Mouse (Mus musculus): ENCODE results near the gene Tmem217. TPM values are rescaled to one million over a fixed set of nuclear protein-coding genes. Genes with fewer than 3 reads are reported as not detected.
"Not testable (repeated sequence)": the region's sequence is repeated elsewhere in the genome, so short reads cannot be mapped to it uniquely, and the experiment has no call there.

Gene Tmem217
- polyA plus RNA-seq, 1 experiment from 2014 or later: 1.0 TPM

DNA sequence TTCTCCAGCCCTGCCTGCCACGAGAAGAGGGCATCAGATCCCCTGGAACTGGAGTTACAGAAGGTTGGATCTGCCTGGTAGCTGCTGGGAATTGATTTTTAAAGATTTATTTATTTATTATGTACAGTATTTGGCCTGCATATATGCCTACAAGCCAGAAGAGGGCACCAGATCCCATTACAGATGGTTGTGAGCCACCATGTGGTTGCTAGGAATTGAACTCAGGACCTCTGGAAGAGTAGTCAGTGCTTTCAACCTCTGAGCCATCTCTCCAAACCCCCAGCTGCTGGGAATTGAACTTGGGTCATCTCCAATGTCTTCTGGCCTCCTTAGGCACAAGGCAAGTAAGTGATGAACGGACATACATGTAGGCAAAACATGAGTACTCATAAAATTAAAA, 8.1 kb downstream of the Tmem217 start:
- Histone ChIP-seq H3K27me3 (ENCODE audit: poor library complexity, severe bottlenecking) (no peaks in the 10 kb centered on the region), H3K4me1 (peaks cover under 1% of the 10 kb centered on the region; the same call in 1 of the 2 replicates), H3K27ac (no peak overlapping the region), H3K36me3 (replicated peaks) (no peaks in the 10 kb centered on the region), H3K4me3 (no peak overlapping the region), H3K9me3 (no peaks in the 10 kb centered on the region)
- no peak for DNase-seq (ENCODE audit: extremely low spot score, low spot score)
- WGBS: 78% methylated on average over 2 of the region's 2 CpGs

DNA sequence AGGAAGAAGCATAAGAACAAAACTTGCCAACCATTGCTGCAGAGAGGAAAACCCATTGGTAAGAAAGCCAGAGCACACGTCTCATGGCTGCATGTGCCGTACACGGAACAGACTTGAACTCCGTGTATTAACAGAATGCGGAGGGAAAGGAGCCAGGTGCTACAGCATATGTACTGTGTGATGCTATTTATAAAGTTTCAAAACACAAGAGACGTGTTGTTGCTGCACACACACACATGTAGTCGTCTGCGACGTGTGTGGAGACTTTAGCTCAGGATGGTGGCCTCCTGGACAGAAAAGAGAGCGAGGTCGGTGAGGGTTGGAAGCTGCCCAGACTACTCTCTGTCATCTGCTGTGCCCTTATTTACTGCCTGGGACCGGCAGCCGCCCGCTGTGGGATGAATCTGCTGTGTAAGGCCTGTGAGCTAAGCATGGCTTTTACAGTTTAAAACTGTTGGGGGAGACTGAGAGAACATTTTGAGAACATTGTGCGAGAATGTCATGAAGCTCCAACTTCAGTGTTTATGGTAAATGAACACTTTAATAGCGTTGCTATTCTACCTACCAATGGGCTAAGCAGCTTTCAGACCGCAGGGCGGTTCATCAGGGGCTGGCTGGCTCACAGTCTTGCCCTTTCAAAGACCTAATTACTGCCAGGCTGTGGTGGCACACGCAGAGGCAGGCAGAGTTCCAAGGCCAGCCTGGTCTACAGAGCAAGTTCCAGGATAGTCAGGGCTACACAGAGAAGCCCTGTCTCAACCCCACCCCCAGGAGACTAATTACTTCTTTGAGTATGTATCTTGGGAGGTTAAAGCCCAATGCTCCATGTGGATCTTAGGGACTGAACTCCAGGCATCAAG, 9.1 kb downstream of the Tmem217 start:
- no peaks in the 10 kb centered on the region for H3K27me3 ChIP-seq (ENCODE audit: poor library complexity, severe bottlenecking)
- H3K9me3 ChIP-seq: no peaks in the 10 kb centered on the region
- no peaks in the 10 kb centered on the region for H3K36me3 ChIP-seq (replicated peaks)
- no peaks in the 10 kb centered on the region for H3K4me1 ChIP-seq
- no peak for DNase-seq (ENCODE audit: extremely low spot score, low spot score)
- 90% methylated on average over 19 of the region's 19 CpGs for WGBS
- H3K4me3 ChIP-seq: no peak overlapping the region
- H3K27ac ChIP-seq: no peak overlapping the region

DNA sequence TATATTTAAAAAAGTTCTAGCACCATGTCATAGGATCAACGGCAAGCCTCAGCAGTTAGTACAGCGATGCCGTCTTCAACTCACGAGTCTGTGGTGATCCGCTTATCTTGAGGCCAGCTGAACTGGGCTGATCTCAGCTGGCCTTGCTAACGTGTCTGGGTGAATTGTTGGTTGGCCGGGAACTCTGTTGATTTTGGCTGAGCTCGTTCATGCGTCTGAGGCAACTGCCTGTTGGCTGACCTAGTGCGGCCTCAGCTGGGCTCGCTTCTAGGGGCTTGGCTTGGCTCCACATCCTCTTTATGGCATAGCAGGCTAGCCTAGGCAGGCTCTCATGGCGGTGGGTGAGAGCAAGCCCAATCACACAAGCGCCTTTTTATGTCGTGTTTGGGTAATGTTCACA, 10.8 kb downstream of the Tmem217 start:
- H3K4me1 ChIP-seq: no peaks in the 10 kb centered on the region
- DNase-seq (ENCODE audit: extremely low spot score, low spot score): no peak
- H3K9me3 ChIP-seq: no peaks in the 10 kb centered on the region
- 86% methylated on average over 14 of the region's 14 CpGs for WGBS
- no peaks in the 10 kb centered on the region for H3K36me3 ChIP-seq (replicated peaks)
- H3K27me3 ChIP-seq (ENCODE audit: poor library complexity, severe bottlenecking): no peaks in the 10 kb centered on the region
- no peak overlapping the region for H3K27ac ChIP-seq
- H3K4me3 ChIP-seq: no peak overlapping the region

DNA sequence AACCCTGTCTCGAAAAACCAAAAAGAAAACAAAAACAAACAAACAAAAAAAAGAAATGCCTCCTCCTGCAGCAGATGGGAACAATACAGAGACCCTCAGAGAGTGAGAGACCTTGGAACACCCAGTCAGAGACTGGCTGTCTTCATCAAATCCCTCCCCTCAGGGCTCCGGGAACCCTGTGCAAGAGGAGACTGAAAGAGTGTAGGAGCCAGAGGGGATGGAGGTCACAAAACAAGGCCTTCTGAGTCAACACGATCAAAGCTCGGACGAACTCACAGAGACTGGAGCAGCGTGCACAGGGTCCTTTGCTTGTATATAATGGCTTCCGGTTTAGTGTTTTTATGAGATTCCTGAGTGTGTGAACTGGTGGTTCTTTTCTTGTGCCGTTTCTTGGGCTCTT, 11.8 kb downstream of the Tmem217 start:
- H3K36me3 ChIP-seq (replicated peaks): no peaks in the 10 kb centered on the region
- no peak overlapping the region for H3K4me3 ChIP-seq
- H3K4me1 ChIP-seq: no peaks in the 10 kb centered on the region
- no peaks in the 10 kb centered on the region for H3K27me3 ChIP-seq (ENCODE audit: poor library complexity, severe bottlenecking)
- no peak for DNase-seq (ENCODE audit: extremely low spot score, low spot score)
- no peak overlapping the region for H3K27ac ChIP-seq
- no peaks in the 10 kb centered on the region for H3K9me3 ChIP-seq
- 92% methylated on average over 8 of the region's 8 CpGs for WGBS

DNA sequence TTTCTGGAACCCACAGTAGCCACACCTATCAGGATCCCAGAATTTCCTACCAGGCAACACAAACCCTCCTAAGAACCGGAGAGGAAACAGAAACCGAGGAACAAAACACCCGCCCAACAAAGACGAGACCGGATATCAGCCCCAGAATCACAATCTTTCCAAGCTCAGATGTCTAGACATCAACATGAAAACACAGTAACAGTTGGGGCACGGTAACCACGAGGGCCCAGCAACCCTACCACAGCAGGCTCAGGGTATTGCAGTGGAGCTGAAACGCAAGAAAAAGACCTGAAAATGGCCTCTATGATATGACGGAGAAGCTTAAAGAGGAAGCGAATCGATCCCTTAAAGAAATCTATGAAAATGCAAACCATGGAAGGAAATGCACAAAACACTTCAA, 18.3 kb downstream of the Tmem217 start:
- WGBS: 95% methylated on average over 11 of the region's 11 CpGs
- Histone ChIP-seq H3K27ac (no peak overlapping the region), H3K4me1 (0 out of 2 replicates have a peak, but pooled peaks cover 4% of the 10 kb centered on the region), H3K27me3 (ENCODE audit: poor library complexity, severe bottlenecking) (no peaks in the 10 kb centered on the region), H3K36me3 (replicated peaks) (no peaks in the 10 kb centered on the region), H3K4me3 (no peak overlapping the region), H3K9me3 (no peaks in the 10 kb centered on the region; the same call in 1 of the 2 replicates)
- DNase-seq (ENCODE audit: extremely low spot score, low spot score): no peak

DNA sequence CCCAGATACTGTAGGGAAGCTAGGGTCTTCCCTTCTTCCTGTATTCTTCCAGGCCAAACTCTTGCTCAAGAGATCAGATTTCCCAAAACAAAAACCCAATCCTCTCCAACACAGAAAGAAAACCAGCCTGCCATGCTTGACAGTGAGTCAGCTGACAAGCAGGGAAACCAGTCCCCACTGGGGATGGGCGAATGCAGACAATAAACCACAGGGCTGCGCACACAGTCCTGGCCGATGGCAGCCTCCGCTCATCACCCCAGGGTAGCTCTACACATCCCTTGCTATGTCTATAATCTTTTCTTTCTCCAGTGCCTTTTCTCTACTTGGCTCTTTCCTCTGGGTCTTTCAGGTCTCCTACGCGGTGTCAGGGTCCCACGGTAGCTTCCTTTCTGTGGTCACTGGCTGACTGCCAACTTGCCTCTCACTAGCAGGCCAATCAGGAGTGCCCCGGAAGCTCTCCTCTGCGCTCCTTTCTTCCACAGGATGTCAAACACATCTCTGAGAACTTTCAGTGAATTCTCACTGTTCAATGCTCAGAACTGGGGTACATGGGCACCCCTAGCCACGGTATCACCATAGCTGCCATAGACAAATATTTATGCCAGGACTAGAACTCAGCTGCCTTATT, 20.3 kb downstream of the Tmem217 start:
- Histone ChIP-seq H3K27ac (no peak overlapping the region), H3K36me3 (replicated peaks) (no peaks in the 10 kb centered on the region), H3K4me3 (no peak overlapping the region), H3K27me3 (ENCODE audit: poor library complexity, severe bottlenecking) (no peaks in the 10 kb centered on the region), H3K9me3 (peaks cover 2% of the 10 kb centered on the region), H3K4me1 (0 out of 2 replicates have a peak, but pooled peaks cover 4% of the 10 kb centered on the region)
- DNase-seq (ENCODE audit: extremely low spot score, low spot score): no peak
- WGBS: 88% methylated on average over 10 of the region's 10 CpGs

DNA sequence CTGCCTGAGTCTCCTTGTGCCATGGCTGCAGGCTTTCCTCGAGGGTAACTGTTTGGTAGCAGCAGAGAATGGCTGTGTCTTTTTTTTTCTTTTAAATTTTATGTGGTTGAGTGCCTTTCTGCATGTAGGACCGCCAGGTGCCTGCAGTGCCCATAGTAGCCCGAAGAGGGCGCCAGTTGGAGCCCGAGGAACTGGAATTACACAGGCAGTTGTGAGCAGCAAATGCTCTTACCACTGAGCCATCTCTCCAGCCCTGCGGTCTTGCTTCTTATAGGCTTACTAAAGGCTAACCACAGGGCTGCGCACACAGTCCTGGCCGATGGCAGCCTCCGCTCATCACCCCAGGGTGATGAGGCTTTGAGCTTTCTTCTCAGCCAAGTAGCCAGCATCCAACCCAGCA, 20.9 kb downstream of the Tmem217 start:
- Histone ChIP-seq H3K27me3 (ENCODE audit: poor library complexity, severe bottlenecking) (no peaks in the 10 kb centered on the region), H3K4me1 (0 out of 2 replicates have a peak, but pooled peaks cover 4% of the 10 kb centered on the region), H3K27ac (no peak overlapping the region), H3K9me3 (peaks cover 7% of the 10 kb centered on the region), H3K36me3 (replicated peaks) (no peaks in the 10 kb centered on the region), H3K4me3 (no peak overlapping the region)
- DNase-seq (ENCODE audit: extremely low spot score, low spot score): no peak
- WGBS: 82% methylated on average over 9 of the region's 9 CpGs

DNA sequence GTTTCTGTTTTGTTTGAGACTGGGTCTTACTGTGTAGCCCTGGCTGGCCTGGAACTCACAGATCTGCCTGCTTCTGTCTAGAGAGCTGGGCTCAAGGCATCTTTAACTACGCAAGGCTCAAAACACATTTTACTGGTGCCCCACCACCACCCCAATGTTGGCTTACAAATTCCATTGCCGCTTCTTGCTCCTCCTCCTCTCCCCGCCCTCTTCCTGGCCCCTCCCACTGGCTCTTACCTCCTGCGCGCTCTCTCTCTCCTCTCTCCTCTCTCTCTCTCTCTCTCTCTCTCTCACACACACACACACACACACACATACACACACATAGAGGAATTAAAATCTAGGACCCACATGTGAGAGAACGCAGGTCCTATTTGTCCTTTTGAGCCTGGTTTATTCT, 21.7 kb downstream of the Tmem217 start:
- Histone ChIP-seq H3K36me3 (replicated peaks) (no peaks in the 10 kb centered on the region), H3K4me3 (no peak overlapping the region), H3K9me3 (peaks cover 15% of the 10 kb centered on the region), H3K4me1 (0 out of 2 replicates have a peak, but pooled peaks cover 4% of the 10 kb centered on the region), H3K27ac (no peak overlapping the region), H3K27me3 (ENCODE audit: poor library complexity, severe bottlenecking) (no peaks in the 10 kb centered on the region)
- 74% methylated on average over 6 of the region's 6 CpGs for WGBS
- no peak for DNase-seq (ENCODE audit: extremely low spot score, low spot score)

DNA sequence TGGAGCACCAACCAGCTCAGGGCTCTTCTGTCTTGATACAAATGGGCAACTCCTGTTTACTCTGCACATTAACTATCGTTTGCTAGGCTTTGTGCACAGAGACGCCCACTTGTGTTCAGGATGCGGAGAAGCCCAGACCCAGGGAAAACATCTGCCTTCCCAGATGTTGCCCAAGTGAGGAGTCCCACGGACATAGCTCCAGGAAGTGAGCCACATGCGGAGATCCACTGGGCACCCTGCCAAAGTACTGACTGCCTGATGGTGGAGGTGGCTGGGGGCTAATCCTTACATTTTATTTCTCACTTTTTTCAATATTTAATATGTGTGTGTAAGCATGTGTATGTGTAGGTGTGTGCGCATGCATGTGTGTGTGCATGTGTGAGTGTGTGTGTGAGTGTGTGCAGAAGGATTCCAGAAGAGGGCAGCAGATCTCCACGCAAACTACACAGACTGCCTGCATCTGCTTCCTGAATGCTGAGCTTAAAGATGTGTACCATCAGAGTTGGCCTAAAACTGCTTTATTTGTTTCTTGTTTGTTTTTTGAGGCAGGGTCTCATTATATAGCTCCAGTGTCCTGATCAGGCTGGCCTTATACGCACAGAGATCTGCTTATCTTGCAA, 23.5 kb downstream of the Tmem217 start:
- H3K9me3 ChIP-seq: peaks cover 17% of the 10 kb centered on the region
- no peak for DNase-seq (ENCODE audit: extremely low spot score, low spot score)
- H3K36me3 ChIP-seq (replicated peaks): no peaks in the 10 kb centered on the region
- no peak overlapping the region for H3K4me3 ChIP-seq
- no peaks in the 10 kb centered on the region for H3K27me3 ChIP-seq (ENCODE audit: poor library complexity, severe bottlenecking)
- H3K4me1 ChIP-seq: 0 out of 2 replicates have a peak, but pooled peaks cover 4% of the 10 kb centered on the region
- WGBS: 94% methylated on average over 8 of the region's 8 CpGs
- H3K27ac ChIP-seq: no peak overlapping the region

DNA sequence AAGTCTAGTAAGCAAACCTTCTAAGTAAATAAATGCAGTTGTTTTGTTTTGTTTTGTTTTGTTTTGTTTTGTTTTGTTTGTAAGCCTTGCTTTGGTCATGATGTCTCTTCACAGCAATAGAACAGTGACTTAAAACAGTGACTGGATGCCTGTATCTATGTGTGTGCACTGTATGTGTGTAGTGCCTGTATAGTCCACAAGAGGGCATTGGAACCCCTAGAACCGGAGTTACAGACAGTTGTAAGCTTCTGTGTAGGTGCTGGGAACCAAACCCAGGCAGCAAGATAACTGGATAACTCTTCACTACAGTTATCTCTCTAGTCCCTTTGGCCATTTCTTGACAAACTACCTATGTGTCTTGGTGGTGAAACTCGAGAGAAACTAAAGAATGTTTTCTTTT, 26.6 kb downstream of the Tmem217 start:
- no peak for DNase-seq (ENCODE audit: extremely low spot score, low spot score)
- no peaks in the 10 kb centered on the region for H3K4me1 ChIP-seq
- WGBS: 86% methylated on average over 2 of the region's 2 CpGs
- no peaks in the 10 kb centered on the region for H3K27me3 ChIP-seq (ENCODE audit: poor library complexity, severe bottlenecking)
- no peaks in the 10 kb centered on the region for H3K36me3 ChIP-seq (replicated peaks)
- peaks cover 17% of the 10 kb centered on the region for H3K9me3 ChIP-seq
- H3K4me3 ChIP-seq: no peak overlapping the region
- H3K27ac ChIP-seq: no peak overlapping the region

DNA sequence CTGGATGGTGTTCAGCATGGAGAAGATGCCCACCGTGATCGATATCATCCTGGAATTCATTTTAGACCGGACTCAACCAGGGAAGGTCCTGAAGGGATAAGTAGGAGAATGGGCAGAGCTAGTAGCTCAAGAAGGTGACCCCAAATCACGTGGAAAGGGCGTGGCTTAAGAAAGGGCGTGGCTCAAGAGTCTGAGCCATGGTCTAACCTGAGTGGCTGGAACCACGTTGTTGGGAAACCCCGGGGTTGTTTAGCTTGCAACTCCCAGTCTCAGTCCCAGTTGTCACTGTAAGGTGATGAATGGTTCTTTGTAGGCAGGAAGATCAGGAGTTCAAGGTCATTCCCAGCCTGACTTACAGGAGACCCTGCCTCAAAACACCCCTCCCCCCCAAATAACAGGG, 32.5 kb downstream of the Tmem217 start:
- no peaks in the 10 kb centered on the region for H3K36me3 ChIP-seq (replicated peaks)
- H3K4me3 ChIP-seq: no peak overlapping the region
- no peaks in the 10 kb centered on the region; the same call in 1 of the 2 replicates for H3K4me1 ChIP-seq
- WGBS: 77% methylated on average over 8 of the region's 8 CpGs
- no peak for DNase-seq (ENCODE audit: extremely low spot score, low spot score)
- H3K27ac ChIP-seq: no peak overlapping the region
- H3K27me3 ChIP-seq (ENCODE audit: poor library complexity, severe bottlenecking): no peaks in the 10 kb centered on the region
- H3K9me3 ChIP-seq: no peaks in the 10 kb centered on the region

DNA sequence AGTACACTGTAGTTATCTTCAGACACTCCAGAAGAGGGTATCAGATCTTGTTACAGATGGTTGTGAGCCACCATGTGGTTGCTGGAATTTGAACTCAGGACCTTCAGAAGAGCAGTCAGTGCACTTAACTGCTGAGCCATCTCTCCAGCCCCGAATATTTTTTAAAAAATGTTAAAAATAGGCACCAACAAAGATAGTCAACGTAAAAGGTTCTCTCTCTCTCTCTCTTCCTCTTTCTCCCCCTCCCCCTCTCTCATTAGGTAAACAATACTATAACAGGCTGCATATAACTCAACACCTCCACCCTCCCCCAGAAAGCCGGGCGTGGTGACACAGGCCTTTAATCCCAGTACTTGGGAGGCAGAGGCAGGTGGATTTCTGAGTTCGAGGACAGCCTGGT, 33.5 kb downstream of the Tmem217 start:
- H3K4me1 ChIP-seq; H3K27me3 ChIP-seq (ENCODE audit: poor library complexity, severe bottlenecking); H3K9me3 ChIP-seq; DNase-seq (ENCODE audit: extremely low spot score, low spot score); H3K27ac ChIP-seq; H3K4me3 ChIP-seq; H3K36me3 ChIP-seq (replicated peaks): not testable (repeated sequence)
- 93% methylated on average over 5 of the region's 5 CpGs for WGBS

DNA sequence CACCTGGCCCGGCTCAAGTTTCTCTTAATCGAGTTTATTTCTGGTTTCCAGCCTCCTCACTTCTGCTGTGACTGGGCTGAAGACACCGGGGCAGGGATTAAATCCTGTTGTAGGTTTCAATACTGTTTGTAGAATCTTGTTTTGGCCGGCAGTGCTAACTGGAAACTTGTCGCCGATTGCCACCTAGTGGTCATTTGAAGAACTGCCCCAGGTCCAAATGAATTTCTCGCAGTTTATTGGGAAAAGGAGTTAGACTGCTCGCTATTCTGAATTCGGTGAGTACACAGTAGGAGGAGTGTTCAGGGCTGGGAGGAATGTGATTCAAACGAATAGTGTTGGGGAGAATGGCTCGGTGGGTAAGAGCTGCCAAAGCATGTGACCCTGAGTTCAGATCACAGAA, 37.8 kb downstream of the Tmem217 start:
- WGBS: 4% methylated on average over 11 of the region's 11 CpGs
- no peaks in the 10 kb centered on the region for H3K9me3 ChIP-seq
- H3K4me3 ChIP-seq: no peak overlapping the region
- peaks cover 9% of the 10 kb centered on the region for H3K4me1 ChIP-seq
- 0 out of 2 replicates have a peak overlapping the region, but pooled peaks have one; percentile 57 for H3K27ac ChIP-seq
- peak; percentile 81 for DNase-seq (ENCODE audit: extremely low spot score, low spot score)
- no peaks in the 10 kb centered on the region for H3K27me3 ChIP-seq (ENCODE audit: poor library complexity, severe bottlenecking)
- H3K36me3 ChIP-seq (replicated peaks): no peaks in the 10 kb centered on the region

Measured in forebrain, embryonic 10.5 days (tissue).